Mouse (Mus musculus) lung, embryonic 16.5 days (tissue): ENCODE measurements at regions not wholly inside any gene's neighbourhood (a gene's known extent, or its start where the extent isn't known, plus 50 kb on each side); places are given as distances from the start of the nearest gene placed in this dataset.

Experiments used
- ATAC-seq: fragments of 200-750 bp; cut with Nextera tagmentation; 2 replicates; pipeline ENCODE4 v1.8.0; 2017; ENCODE audit warnings: low read depth, mild to moderate bottlenecking, moderate library complexity
- H3K27ac ChIP-seq: fragments of 300-500 bp; sonication (generic); 2 replicates; pipeline ENCODE4 v1.5.1; 2014; ENCODE audit warnings: mild to moderate bottlenecking, control low read depth, low read length
- H3K27me3 ChIP-seq: fragments of 300-500 bp; sonication (generic); 2 replicates; pipeline ENCODE4 v1.6.1; 2014; ENCODE audit warnings: low read depth, low read length, mixed read lengths; ENCODE audit not compliant: control insufficient read depth, insufficient read depth
- H3K36me3 ChIP-seq: fragments of 300-500 bp; sonication (generic); 2 replicates; pipeline ENCODE4 v1.6.1; 2014; ENCODE audit warnings: low read length; ENCODE audit not compliant: control insufficient read depth, insufficient read depth
- H3K4me1 ChIP-seq: fragments of 300-500 bp; sonication (generic); replicated peaks from 2 replicates; pipeline ENCODE4 v1.6.1; 2014; ENCODE audit warnings: low read length, mixed read lengths; ENCODE audit not compliant: control insufficient read depth, insufficient read depth
- H3K4me2 ChIP-seq: fragments of 300-500 bp; sonication (generic); 2 replicates; pipeline ENCODE4 v1.6.1; 2014; ENCODE audit warnings: low read depth, low read length, control low read depth
- H3K4me3 ChIP-seq: fragments of 300-500 bp; sonication (generic); 2 replicates; pipeline ENCODE4 v1.5.1; 2014; ENCODE audit warnings: mild to moderate bottlenecking, low read length, control low read depth
- H3K9ac ChIP-seq: fragments of 300-500 bp; sonication (generic); 2 replicates; pipeline ENCODE4 v1.6.1; 2014; ENCODE audit warnings: low read length, control low read depth
- H3K9me3 ChIP-seq: fragments of 300-500 bp; sonication (generic); 2 replicates; pipeline ENCODE4 v1.6.1; 2016; ENCODE audit warnings: low read length; ENCODE audit not compliant: control insufficient read depth
- WGBS: fragments of 180-500 bp; shearing (Covaris S2); extraction: QIAGEN DNeasy Blood & Tissue Kit; methylation state at CpG from one replicate; pipeline ENCODE4 v1.1.7; 2014; 5-methylcytosine and 5-hydroxymethylcytosine counted together

DNA sequence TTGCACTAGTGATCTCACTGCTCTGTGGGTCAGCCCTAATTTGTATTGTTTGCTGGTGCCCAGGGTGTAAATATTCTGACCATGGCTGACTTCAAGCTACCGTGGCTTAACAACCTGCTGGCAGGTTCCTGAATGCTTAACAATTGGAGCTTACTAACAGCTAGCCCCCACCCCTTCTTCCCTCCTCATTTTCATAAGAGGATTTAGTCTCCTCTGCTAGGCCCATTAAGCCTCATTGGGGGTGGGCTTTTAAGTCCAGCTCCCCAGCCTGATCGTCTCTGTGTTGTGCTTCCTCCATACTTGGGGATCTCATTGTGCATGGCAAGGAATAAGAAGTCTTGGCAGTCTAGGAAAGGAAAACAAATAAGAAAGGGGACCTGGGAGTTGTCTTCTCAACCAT, 118.6 kb upstream of the Snx19 start:
- WGBS, result 16% methylated on average over 2 of the region's 2 CpGs
- ATAC-seq, result no peak

DNA sequence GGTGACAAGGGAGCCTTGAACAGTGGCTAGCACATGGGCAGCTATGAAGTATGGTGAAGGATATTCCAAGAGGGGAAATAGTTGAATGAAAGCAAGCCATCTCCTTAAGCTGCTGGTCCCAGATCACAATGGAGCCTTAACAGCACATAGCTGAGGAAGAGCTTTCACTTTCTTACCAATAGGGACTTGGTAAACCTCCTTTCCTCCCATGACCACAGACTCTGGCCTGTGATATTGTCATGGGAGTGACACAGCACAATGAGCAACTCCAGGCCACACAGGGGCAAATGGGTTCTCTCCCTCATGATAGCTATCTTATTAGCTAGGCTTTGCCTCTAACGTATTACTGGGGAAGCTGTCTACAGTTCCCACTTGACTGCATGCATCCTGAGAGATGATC, 113.5 kb upstream of the Snx19 start:
- H3K9ac ChIP-seq, result no peak overlapping the region
- no peak overlapping the region for H3K4me2 ChIP-seq
- H3K4me1 ChIP-seq, result peaks cover 4% of the 10 kb centered on the region; the same call in 1 of the 2 replicates
- H3K9me3 ChIP-seq, result no peaks in the 10 kb centered on the region
- no peak overlapping the region for H3K4me3 ChIP-seq
- 84% methylated on average over 1 of the region's 1 CpGs for WGBS
- no peak for ATAC-seq
- H3K36me3 ChIP-seq, result no peaks in the 10 kb centered on the region
- H3K27me3 ChIP-seq, result no peaks in the 10 kb centered on the region
- H3K27ac ChIP-seq, result no peak overlapping the region

More for the DNA sequence above, 118.6 kb upstream of the Snx19 start:
- Histone ChIP-seq H3K9ac (no peak overlapping the region), H3K36me3 (no peaks in the 10 kb centered on the region), H3K9me3 (no peaks in the 10 kb centered on the region), H3K27me3 (no peaks in the 10 kb centered on the region; the same call in 1 of the 2 replicates), H3K4me1 (no peaks in the 10 kb centered on the region), H3K27ac (no peak overlapping the region), H3K4me3 (no peak overlapping the region), H3K4me2 (no peak overlapping the region)

DNA sequence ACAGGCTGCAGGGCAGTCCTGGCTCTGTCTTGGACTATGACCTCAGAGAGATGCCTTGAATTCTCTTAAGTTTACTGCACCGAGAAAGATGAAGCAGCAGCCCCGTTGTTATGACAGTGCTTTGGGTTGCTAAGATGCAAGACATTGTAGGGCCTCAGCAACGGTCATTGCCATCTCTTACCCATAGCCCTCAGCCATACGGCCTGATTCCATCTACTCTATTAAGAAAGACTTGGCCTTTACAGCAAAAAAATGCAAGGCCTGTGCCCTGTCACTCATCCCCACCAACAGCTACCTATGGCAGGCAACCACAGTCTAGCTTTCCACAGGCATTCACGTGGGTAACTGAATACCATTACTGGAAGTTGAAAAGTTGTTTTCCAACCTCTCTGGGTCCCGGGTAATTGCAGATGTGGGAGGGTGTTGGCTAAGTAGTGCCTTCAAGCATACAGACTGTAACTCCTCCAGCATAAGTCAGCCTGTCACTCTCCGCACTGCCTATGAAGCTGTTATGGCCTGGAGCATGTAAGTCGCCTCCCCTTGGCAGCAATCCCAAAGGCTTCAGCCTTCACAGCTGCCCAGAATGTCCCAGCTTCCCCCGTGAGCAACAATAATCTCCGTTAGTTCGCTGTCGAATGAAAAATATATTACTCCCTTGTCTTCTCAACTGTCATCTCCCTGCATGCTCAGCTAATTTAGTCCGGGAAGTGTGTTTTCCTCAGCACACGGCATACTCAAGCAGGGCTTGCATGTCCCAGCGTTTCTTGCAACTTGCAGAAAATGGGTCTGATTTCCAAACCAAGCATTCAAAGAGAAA, 112.3 kb upstream of the Snx19 start:
- Histone ChIP-seq H3K27ac (0 out of 2 replicates have a peak overlapping the region, but pooled peaks have one; percentile 8), H3K4me3 (no peak overlapping the region), H3K4me2 (peak overlapping the region; percentile 22), H3K9ac (no peak overlapping the region; the same call in 1 of the 2 replicates), H3K4me1 (peaks cover 4% of the 10 kb centered on the region; the same call in 1 of the 2 replicates), H3K27me3 (no peaks in the 10 kb centered on the region), H3K9me3 (no peaks in the 10 kb centered on the region), H3K36me3 (no peaks in the 10 kb centered on the region)
- 44% methylated on average over 15 of the region's 15 CpGs for WGBS
- ATAC-seq, result peak; percentile 94

DNA sequence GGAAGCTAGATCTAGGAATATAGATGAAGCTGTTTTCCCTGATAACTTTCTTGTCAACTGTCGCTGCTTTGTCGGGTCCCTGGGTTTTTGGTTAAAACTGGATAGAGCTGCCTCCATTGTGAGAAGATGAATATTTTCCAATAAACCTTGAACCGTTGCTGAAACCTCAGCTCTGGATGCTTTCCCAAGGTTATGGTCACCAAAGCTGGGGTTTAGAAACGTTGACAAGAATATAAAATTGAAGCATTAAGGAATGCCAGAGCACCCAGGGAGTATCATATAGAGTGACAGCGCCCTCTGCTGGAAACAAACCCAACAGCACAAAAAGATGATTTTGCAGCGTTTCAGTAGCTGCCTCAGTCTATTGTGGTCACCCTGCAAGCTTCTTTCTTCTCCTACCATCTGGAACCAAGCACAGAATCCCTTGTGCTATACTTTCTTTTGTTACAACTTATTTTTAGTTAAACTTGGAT, 111.7 kb upstream of the Snx19 start:
- no peak overlapping the region for H3K9ac ChIP-seq
- H3K36me3 ChIP-seq, result no peaks in the 10 kb centered on the region
- peak; percentile 23; the same call in 1 of the 2 replicates for ATAC-seq
- H3K9me3 ChIP-seq, result no peaks in the 10 kb centered on the region
- H3K4me3 ChIP-seq, result no peak overlapping the region
- no peaks in the 10 kb centered on the region for H3K27me3 ChIP-seq
- 32% methylated on average over 6 of the region's 6 CpGs for WGBS
- peak overlapping the region; percentile 22 for H3K4me2 ChIP-seq
- H3K4me1 ChIP-seq, result peaks cover 4% of the 10 kb centered on the region; the same call in 1 of the 2 replicates
- no peak overlapping the region for H3K27ac ChIP-seq

DNA sequence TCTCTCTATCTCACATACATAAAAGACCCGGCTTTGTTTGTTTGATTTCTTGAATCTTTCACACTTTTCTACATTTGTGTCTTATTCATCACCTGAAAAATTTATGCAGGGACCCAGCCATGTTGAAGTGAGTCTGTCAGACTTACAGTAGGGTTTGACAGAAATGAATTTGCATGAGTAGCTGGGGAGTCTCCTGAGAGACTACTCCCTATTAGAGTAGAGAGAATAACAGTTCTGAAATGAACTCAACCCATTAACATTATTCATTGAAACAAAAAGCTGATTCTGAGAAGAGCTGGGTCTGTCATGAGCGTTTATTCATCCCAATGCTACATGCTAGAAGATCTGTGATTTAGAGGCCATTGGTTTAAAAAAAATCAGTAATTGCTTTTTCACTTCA, 82.0 kb upstream of the Snx19 start:
- no peak for ATAC-seq
- H3K4me2 ChIP-seq, result no peak overlapping the region
- H3K9ac ChIP-seq, result no peak overlapping the region
- WGBS, result 65% methylated on average over 2 of the region's 2 CpGs
- no peaks in the 10 kb centered on the region for H3K9me3 ChIP-seq
- H3K27me3 ChIP-seq, result no peaks in the 10 kb centered on the region
- no peaks in the 10 kb centered on the region for H3K4me1 ChIP-seq
- no peak overlapping the region for H3K27ac ChIP-seq
- no peak overlapping the region for H3K4me3 ChIP-seq
- H3K36me3 ChIP-seq, result no peaks in the 10 kb centered on the region

DNA sequence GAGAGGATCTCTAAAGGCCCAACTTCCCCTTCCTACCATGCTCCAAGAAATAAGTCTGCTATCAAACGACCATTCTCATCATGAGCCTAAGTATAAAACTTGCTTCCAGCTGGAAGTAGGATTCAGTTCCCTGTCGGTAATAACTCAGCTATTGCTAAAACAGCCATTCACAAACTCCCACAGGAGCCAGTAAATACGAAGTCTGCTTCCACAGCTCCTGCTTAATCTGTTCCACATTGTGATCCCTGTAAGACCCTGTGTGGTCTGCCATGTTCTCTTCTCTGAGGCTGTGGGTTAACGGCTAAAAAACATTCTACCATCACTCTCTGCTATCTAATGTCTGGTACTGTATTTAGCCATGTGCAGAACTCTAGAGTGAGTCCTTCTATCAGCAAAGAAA, 72.9 kb upstream of the Snx19 start:
- no peaks in the 10 kb centered on the region for H3K36me3 ChIP-seq
- no peak overlapping the region for H3K4me2 ChIP-seq
- WGBS, result 75% methylated on average over 4 of the region's 4 CpGs
- ATAC-seq, result no peak
- H3K4me1 ChIP-seq, result no peaks in the 10 kb centered on the region
- H3K4me3 ChIP-seq, result no peak overlapping the region
- H3K27ac ChIP-seq, result no peak overlapping the region
- no peaks in the 10 kb centered on the region for H3K27me3 ChIP-seq
- H3K9me3 ChIP-seq, result no peaks in the 10 kb centered on the region
- H3K9ac ChIP-seq, result no peak overlapping the region

DNA sequence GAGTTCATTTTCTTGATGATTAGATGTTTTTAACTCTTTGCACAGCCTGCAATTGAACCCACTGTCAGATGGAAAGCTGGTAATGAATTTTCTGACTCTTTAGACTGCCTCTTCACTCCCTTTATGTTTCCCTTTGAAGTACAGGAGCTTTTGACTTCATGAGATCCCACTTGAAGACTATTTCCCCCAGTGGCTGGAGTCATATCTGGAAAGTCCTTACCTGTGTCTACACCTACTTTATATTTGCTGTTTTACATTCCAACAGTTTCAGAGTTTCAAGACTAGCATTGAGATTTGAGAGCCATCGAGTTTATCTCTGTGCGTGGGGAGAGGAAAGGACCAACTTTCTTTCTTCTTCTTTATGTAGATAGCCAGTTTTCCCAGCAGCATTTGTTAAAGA, 71.3 kb upstream of the Snx19 start:
- Histone ChIP-seq H3K4me2 (no peak overlapping the region), H3K9me3 (no peaks in the 10 kb centered on the region), H3K9ac (no peak overlapping the region), H3K27ac (peak overlapping the region; percentile 13; the same call in 1 of the 2 replicates), H3K27me3 (no peaks in the 10 kb centered on the region), H3K4me1 (no peaks in the 10 kb centered on the region), H3K36me3 (no peaks in the 10 kb centered on the region), H3K4me3 (no peak overlapping the region)
- 46% methylated on average over 2 of the region's 2 CpGs for WGBS
- ATAC-seq, result peak; percentile 80

DNA sequence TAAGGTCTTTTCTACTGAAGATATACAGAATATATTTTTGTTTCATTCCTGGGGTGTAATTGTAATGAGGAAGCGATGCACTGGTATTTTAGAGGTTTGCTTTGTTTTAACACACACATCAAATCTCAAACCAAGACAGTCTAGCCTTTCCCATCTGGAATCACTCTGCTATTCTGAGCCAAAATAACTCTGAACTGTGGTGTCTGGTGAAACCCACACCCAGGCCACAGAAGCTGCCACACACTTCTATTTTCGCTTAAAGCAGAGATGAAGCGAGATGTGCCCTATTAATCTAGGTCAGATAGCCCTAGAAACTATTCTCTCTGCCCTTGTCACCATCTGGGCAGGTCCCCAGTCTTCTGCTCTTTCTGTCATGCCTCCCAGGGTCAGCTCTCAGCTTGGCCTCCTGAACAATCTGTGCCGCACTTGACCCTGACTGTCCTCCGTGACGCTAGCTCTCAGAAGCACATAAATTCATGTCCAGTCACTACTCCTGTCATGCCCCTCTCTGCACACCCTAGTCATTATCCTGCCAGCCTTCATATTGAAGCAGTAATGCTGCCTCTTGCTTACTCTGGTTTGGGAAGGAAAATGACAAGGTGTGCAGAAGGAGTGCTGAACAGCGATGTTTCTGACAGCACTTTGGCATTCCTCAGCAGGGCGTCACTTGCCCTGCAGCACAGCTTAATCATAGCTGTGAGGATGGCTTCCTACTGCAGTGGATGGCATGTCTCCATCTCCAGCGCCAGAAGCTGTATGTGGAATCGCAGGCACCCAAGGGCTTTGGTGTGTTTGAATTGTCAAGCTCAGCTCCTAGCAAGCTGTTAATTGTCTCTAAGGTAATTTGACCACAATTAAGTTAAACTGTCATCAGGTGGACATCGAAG, 57.1 kb upstream of the Snx19 start:
- WGBS, result 47% methylated on average over 11 of the region's 11 CpGs
- H3K4me2 ChIP-seq, result no peak overlapping the region
- no peaks in the 10 kb centered on the region for H3K27me3 ChIP-seq
- H3K36me3 ChIP-seq, result no peaks in the 10 kb centered on the region
- no peak overlapping the region for H3K4me3 ChIP-seq
- H3K9me3 ChIP-seq, result no peaks in the 10 kb centered on the region
- no peak for ATAC-seq
- no peak overlapping the region for H3K27ac ChIP-seq
- no peak overlapping the region for H3K9ac ChIP-seq
- no peaks in the 10 kb centered on the region for H3K4me1 ChIP-seq

DNA sequence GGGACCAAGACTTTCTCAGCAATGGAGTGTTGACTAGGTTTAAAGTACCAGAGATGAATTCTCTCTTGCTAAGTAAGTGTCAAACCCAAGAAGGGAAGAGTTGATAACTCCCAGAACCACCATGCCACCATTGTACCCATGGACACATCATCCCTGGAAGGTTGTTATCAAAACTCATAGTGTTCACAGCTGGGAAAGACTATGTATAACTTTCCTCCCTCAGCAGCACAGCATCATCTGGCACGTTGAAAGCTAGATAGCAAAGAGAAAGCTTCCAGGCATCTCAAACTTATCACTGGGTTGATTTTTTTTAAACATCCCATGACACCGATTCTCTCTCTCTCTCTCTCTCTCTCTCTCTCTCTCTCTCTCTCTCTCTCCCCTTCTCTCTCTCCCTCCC, 56.1 kb upstream of the Snx19 start:
- H3K36me3 ChIP-seq, result no peaks in the 10 kb centered on the region
- H3K27ac ChIP-seq, result no peak overlapping the region
- ATAC-seq, result no peak

More for the DNA sequence above, 56.1 kb upstream of the Snx19 start:
- 57% methylated on average over 2 of the region's 2 CpGs for WGBS
- no peak overlapping the region for H3K9ac ChIP-seq
- no peaks in the 10 kb centered on the region for H3K9me3 ChIP-seq
- H3K4me3 ChIP-seq, result no peak overlapping the region
- H3K4me1 ChIP-seq, result no peaks in the 10 kb centered on the region
- no peaks in the 10 kb centered on the region for H3K27me3 ChIP-seq
- H3K4me2 ChIP-seq, result no peak overlapping the region
